Mouse (Mus musculus) ES-E14 (cell line): ENCODE measurements around the gene Tbxas1.

ENCODE experiments used
- CHD2 ChIP-seq: IDR thresholded peaks from 2 replicates; pipeline ENCODE4 v1.6.1; 2014; ENCODE audit warnings: mild to moderate bottlenecking, low read depth, low read length, inconsistent platforms
- HCFC1 ChIP-seq: IDR thresholded peaks from 2 replicates; pipeline ENCODE4 v1.6.1; 2012; ENCODE audit warnings: low read length, inconsistent platforms, borderline replicate concordance; ENCODE audit not compliant: insufficient read depth

DNA sequence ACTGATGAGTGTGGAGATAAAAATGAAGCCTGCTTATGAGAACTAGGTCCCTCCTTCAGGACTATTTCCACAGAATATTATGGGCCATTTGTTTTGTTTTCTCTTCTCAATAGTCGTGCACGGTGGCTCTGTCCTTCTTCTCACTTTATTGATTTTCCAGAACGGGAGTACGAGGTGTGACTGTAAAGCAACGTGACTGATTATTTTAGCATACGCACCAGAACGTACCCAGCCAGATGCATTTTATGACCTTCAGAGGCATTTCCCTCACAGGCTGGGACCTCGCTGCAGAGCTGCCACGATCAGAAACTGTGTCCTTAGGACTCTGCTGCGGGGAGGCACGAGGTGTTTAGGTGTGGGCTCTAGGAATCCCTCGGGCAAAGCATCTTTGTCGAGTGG, 51.8 kb downstream of the Tbxas1 start:
- no peak for TF ChIP-seq CHD2
- no peak for TF ChIP-seq HCFC1
